Mouse (Mus musculus): ENCODE measurements around the gene Sf3b3.
"Not testable (repeated sequence)": the region's sequence is repeated elsewhere in the genome, so short reads cannot be mapped to it uniquely, and the experiment has no call there.

Sf3b3 gene

GRCm38 (mm10) chr8:110846405-110847170 lies at the start of gene Sf3b3, which contains the start of gene Cog4:
Gene Sf3b3, minus strand, starts transcription at chr8:110846787.
Gene Cog4, plus strand, starts transcription at chr8:110846600.
- peak; percentile 34 for DNase-seq (ENCODE audit: low spot score)

GRCm38 (mm10) chr8:110895812-110896211 lies 49.2 kb upstream of the Sf3b3 start:
- DNase-seq (ENCODE audit: low spot score), result no peak

DNA sequence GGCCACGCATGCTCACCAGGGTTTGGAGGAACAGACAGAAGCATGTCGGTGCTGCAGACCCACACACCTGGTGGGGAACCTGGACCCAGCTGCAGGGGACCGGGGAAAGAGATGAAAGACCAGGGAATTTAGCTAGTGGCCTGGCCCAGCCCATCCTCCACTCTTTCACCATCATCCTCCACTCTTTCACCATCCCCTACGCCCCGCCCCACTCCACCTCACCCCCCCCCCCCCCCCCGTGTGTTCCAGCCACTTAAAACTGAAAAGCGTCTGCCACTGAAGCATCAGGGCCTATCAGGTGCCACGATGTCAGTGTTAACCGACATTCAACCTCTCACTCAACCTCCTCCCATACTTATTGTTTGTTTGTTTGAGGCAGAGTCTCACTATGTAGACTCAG lies 48.7 kb upstream of the Sf3b3 start:
- DNase-seq (ENCODE audit: low spot score), result no peak

GRCm38 (mm10) chr8:110894851-110895250 lies 48.3 kb upstream of the Sf3b3 start:
- DNase-seq (ENCODE audit: low spot score), result no peak

GRCm38 (mm10) chr8:110892913-110893312 lies 46.3 kb upstream of the Sf3b3 start:
- no peak for DNase-seq (ENCODE audit: low spot score)

DNA sequence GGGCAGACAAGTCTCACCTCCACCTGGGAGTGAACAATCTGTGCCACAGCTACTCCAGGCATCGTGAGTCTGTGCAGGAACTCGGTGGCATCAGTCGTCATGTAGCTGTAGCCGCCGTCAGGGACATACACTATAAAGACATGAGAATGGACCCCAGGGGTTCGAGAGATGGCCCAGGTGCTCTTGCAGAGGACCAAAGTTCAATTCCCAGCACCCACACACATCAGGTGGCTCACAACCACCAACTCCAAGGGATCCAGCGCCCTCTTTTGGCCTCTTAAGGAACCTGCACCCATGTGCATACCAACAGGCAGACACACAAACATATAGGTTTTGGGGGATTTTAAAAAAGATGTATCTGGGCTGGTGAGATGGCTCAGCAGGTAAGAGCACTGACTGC lies 45.5 kb upstream of the Sf3b3 start:
- no peak for DNase-seq (ENCODE audit: low spot score)

DNA sequence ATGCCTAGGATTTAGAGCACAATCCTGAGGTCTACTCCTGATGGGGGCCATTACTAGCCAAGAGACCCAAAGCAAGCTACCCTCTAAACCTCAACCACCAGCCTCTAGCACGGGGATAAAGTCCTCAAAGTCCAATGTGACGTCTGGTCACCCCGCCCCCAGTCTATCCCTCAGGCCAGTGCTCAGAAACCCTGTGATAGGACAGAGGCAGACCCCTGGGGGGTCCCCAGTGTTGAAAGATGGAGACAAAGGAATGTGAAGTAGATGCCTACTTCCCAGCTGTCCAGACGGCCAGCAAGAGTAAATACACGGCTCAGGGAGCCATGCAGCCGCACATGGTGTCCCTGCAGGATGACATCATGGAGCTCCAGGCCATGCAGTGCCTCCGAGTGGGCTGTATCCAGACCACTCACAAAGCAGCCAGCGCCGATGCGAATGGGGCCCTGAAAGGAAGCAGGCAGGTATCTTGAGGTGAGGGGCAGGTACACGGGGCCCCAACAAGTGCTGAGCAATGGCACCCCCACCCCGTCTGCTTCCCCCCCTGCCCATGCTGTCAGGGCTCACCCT lies 43.4 kb upstream of the Sf3b3 start:
- DNase-seq (ENCODE audit: low spot score), result no peak

GRCm38 (mm10) chr8:110888860-110889259 lies 42.3 kb upstream of the Sf3b3 start:
- DNase-seq (ENCODE audit: low spot score), result no peak

- DNase-seq (ENCODE audit: low spot score), result no peak
These were observed 41.9 kb upstream of the Sf3b3 start for GRCm38 (mm10) chr8:110888441-110888840.

GRCm38 (mm10) chr8:110887551-110887950 lies 41.0 kb upstream of the Sf3b3 start:
- no peak for DNase-seq (ENCODE audit: low spot score)

GRCm38 (mm10) chr8:110886634-110887033 lies 40.0 kb upstream of the Sf3b3 start:
- no peak for DNase-seq (ENCODE audit: low spot score)

- no peak for DNase-seq (ENCODE audit: low spot score)
These were observed 37.2 kb upstream of the Sf3b3 start for GRCm38 (mm10) chr8:110883824-110884223.

DNA sequence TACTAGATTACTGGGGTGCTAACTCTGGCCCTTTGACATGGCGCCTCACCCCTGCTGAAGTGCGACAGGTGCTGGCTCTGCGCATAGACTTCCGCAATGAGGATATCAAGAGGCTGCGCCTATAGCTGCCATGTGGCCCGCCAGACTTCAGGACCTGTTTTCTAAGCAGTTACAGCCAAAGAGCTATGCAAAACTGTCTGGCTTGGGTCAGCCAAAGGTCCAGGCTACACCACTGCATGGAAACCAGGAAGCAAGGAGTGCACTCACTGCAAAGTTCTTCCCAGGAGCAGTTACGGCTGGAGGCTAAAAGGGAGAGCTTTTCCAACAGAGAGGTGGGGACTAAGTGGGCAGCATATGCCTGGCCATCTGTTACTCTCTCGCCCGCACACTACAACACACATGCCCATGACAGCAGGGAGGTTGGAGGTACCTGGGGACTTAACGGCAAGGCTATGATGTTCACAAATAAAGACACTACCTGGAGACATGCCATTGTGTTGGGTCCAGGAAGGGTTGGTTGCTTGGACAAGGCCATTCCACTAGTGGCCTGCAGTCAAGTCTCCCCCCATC lies 35.2 kb upstream of the Sf3b3 start:
- no peak for DNase-seq (ENCODE audit: low spot score)

- DNase-seq (ENCODE audit: low spot score), result no peak
These were observed 31.3 kb upstream of the Sf3b3 start for GRCm38 (mm10) chr8:110877862-110878261.

DNA sequence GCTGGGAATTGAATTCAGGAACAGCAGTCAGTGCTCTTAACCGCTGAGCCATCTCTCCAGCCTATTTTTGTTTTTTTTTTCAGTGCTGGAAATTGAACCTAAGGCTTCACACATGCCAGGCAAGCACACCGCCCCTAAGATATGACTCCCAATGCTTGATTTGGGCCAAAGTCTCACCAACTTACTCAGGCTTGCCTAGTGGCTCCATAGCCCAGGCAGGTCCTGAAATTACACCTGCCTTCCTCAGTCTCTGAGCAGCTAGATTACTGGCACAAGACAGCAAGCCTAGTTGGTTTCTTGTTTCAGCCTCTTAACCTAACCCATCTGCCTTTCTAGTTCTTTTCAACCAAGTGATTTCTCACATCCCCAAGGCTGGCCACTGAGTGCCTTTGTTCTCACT lies 23.9 kb upstream of the Sf3b3 start:
- DNase-seq (ENCODE audit: low spot score), result no peak

- not testable (repeated sequence) for DNase-seq (ENCODE audit: low spot score)
These were observed 14.9 kb upstream of the Sf3b3 start for GRCm38 (mm10) chr8:110861347-110862025.

DNA sequence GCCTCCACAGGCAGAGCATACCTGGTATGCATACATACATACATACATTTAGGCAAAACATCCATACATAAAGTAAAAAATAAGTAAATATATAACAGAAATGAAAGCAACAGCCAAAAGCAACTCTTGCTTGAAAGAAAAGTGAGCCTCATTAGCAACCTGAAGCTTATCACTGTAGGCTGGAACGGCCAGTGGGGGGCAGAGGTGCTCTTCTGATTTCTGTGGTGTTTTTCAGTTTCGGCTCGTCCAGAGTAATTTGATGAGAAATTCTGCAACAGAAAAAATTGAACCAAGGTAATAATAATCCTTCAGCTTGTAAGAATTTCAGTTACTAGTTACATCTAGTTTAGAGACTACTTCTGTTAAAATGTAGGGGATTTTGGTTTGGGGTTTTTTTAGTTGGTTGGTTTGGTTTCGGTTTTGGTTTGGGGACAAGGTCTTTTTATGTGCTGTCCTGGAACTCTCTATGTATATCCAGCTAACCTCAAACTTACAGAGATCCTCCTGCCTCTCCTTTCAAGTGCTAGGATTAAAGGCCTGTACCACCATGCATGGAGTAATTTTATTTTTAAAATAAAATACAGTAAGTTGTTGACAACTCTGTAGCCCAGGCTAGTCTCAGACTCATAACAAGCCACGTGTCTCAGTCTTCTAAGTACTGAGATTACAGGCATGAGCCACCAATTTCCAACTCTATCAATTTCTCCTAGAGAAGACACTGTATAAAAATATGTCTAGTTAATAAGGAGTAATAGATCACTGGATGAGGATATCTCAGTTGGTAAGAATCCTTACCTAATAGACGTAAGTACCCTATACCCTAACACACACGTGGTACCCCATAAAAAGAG lies 13.3 kb upstream of the Sf3b3 start:
- DNase-seq (ENCODE audit: low spot score), result no peak

GRCm38 (mm10) chr8:110856760-110857461 lies 10.3 kb upstream of the Sf3b3 start:
- no peak for DNase-seq (ENCODE audit: low spot score)

- not testable (repeated sequence) for DNase-seq (ENCODE audit: low spot score)
These were observed 9.5 kb upstream of the Sf3b3 start for GRCm38 (mm10) chr8:110856073-110856472.

GRCm38 (mm10) chr8:110851186-110851585 lies 4.6 kb upstream of the Sf3b3 start:
- no peak for DNase-seq (ENCODE audit: low spot score)
